Mouse (Mus musculus) neural tube, embryonic 12.5 days (tissue): Measurements from ENCODE around the gene Zpr1. TPM values are rescaled to one million over a fixed set of nuclear protein-coding genes. Genes with fewer than 3 reads are reported as not detected.
"Not testable (repeated sequence)": the region's sequence is repeated elsewhere in the genome, so short reads cannot be mapped to it uniquely, and the experiment has no call there.

Source experiments
- ATAC-seq: fragments of 200-750 bp; cut with Nextera tagmentation; 2 replicates; pipeline ENCODE4 v1.8.0; 2017; ENCODE audit warnings: low read depth, mild to moderate bottlenecking, moderate TSS enrichment, moderate library complexity; ENCODE audit not compliant: low FRiP score
- H3K27ac ChIP-seq: fragments of 300-500 bp; sonication (generic); 2 replicates; pipeline ENCODE4 v1.5.1; 2016
- H3K27me3 ChIP-seq: fragments of 300-500 bp; sonication (generic); replicated peaks from 2 replicates; pipeline ENCODE4 v1.6.1; 2016; ENCODE audit warnings: mild to moderate bottlenecking
- H3K36me3 ChIP-seq: fragments of 300-500 bp; sonication (generic); 2 replicates; pipeline ENCODE4 v1.6.1; 2016; ENCODE audit warnings: mild to moderate bottlenecking
- H3K4me1 ChIP-seq: fragments of 300-500 bp; sonication (generic); 2 replicates; pipeline ENCODE4 v1.6.1; 2016
- H3K4me2 ChIP-seq: fragments of 300-500 bp; sonication (generic); replicated peaks from 2 replicates; pipeline ENCODE4 v1.6.1; 2016; ENCODE audit warnings: mild to moderate bottlenecking
- H3K4me3 ChIP-seq: fragments of 300-500 bp; sonication (generic); 2 replicates; pipeline ENCODE4 v1.5.1; 2016
- H3K9ac ChIP-seq: fragments of 300-500 bp; sonication (generic); 2 replicates; pipeline ENCODE4 v1.6.1; 2016; ENCODE audit warnings: mild to moderate bottlenecking
- H3K9me3 ChIP-seq: fragments of 300-500 bp; sonication (generic); 2 replicates; pipeline ENCODE4 v1.6.1; 2016; ENCODE audit warnings: mild to moderate bottlenecking
- WGBS: fragments of 180-500 bp; shearing (Covaris S2); methylation state at CpG from one replicate; pipeline ENCODE4 v1.1.7; 2016; 5-methylcytosine and 5-hydroxymethylcytosine counted together
- polyA plus RNA-seq: library from polyadenylated mRNA; unstranded; fragments of >200 nt; fragmentation: Nextera tagmentation; extraction: Ambion mirVana; gene quantifications from 2 replicates; pipeline ENCODE4 v1.2.1, GENCODE M21; 2016

The Zpr1 gene
- polyA plus RNA-seq, 1 experiment from 2014 or later = 60.7 TPM

DNA sequence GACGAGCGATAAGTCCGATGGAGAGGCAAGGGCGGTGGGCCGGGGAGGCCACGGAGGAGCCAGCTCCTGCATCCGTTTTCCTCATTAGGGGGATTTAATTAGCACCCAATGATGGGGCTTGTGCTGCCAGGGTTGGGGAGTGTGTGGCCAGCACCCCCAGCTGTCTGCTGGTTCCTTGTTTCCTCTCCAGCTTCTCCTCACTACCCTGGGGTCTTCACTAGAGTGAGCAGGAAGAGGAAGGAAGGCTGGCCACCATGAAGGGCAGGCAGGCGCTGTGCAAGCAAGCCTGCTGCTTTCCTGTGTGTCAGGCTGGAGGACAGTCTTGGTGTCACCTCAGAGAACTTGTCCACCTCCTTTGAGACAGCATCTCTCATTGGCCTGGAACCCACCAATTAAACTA, 44.0 kb downstream of the Zpr1 start:
- no peak overlapping the region for H3K4me3 ChIP-seq
- ATAC-seq = 0 out of 2 replicates have a peak, but pooled peaks have one; percentile 22
- H3K27me3 ChIP-seq = no peaks in the 10 kb centered on the region
- H3K27ac ChIP-seq = no peak overlapping the region
- H3K9me3 ChIP-seq = peaks cover 13% of the 10 kb centered on the region
- no peaks in the 10 kb centered on the region for H3K36me3 ChIP-seq
- 57% methylated on average over 8 of the region's 8 CpGs for whole genome bisulfite sequencing
- H3K4me2 ChIP-seq = no peak overlapping the region
- H3K4me1 ChIP-seq = peaks cover 22% of the 10 kb centered on the region
- H3K9ac ChIP-seq = no peak overlapping the region

DNA sequence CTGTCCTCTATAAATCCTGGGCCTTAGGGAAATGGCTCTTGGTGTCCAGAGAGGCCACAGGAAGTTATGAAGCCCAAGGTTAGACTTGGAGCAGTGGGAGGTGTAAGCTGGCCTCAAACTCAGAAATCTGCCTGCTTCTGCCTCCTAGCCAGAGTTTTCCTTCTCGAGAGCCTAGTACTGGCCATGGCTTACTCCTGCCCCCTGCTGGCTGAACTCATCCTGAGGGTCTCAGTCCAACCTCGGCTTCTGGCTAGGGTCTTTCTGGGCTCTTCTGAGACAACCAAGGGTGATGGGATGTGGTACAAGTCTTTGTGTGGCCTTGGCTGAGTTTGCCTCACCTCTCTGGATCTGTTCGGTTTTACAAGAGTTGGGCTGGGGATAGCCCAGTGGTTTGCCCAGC, 45.1 kb downstream of the Zpr1 start:
- Histone ChIP-seq H3K4me1 (peaks cover 19% of the 10 kb centered on the region), H3K4me2 (no peak overlapping the region), H3K4me3 (no peak overlapping the region), H3K36me3 (no peaks in the 10 kb centered on the region), H3K27ac (no peak overlapping the region), H3K9ac (no peak overlapping the region), H3K27me3 (no peaks in the 10 kb centered on the region), H3K9me3 (peaks cover 13% of the 10 kb centered on the region)
- ATAC-seq = no peak
- 95% methylated on average over 3 of the region's 3 CpGs for WGBS

DNA sequence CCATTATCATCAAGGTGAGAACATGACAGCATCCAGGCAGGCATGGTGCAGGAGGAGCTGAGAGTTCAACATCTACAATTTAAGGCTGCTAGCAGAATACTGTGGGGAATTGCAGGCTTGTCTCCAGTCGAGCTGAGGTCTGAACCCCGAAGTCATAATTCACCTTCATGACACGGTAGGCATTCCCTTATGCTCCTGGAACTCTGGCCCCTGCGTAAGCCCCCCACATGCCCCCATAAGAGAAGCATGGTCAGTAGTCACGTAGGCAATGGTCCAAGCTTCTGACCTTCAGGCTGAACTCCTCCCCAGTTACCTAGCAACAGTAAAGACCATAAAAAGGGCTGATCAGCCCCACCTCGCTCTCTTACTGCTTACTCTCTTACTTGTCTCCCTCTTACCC, 47.0 kb downstream of the Zpr1 start, which contains the start of gene 4931429L15Rik:
Gene 4931429L15Rik (minus strand): TSS at position 101 of the 400 bp plus-strand sequence.
- not testable (repeated sequence) for H3K4me3 ChIP-seq, H3K4me2 ChIP-seq, H3K36me3 ChIP-seq, ATAC-seq, H3K9ac ChIP-seq, H3K27me3 ChIP-seq, H3K27ac ChIP-seq
- Histone ChIP-seq H3K9me3 (peaks cover 13% of the 10 kb centered on the region), H3K4me1 (peaks cover 17% of the 10 kb centered on the region)
- 87% methylated on average over 6 of the region's 6 CpGs for WGBS

- no peak overlapping the region for H3K4me2 ChIP-seq
- H3K4me1 ChIP-seq = peaks cover 17% of the 10 kb centered on the region
- H3K4me3 ChIP-seq = no peak overlapping the region
- ATAC-seq = no peak
- H3K27me3 ChIP-seq = no peaks in the 10 kb centered on the region
- WGBS = 95% methylated on average over 2 of the region's 2 CpGs
- no peak overlapping the region for H3K9ac ChIP-seq
- H3K36me3 ChIP-seq = no peaks in the 10 kb centered on the region
- no peak overlapping the region for H3K27ac ChIP-seq
- H3K9me3 ChIP-seq = peaks cover 13% of the 10 kb centered on the region
Measured at GRCm38 (mm10) chr9:46320461-46320860, 47.6 kb downstream of the Zpr1 start.

- Histone ChIP-seq H3K4me2 (no peak overlapping the region), H3K9ac (no peak overlapping the region), H3K4me3 (no peak overlapping the region), H3K27me3 (no peaks in the 10 kb centered on the region), H3K36me3 (no peaks in the 10 kb centered on the region), H3K27ac (no peak overlapping the region), H3K9me3 (no peaks in the 10 kb centered on the region), H3K4me1 (peaks cover 19% of the 10 kb centered on the region)
- whole genome bisulfite sequencing = 94% methylated on average over 11 of the region's 11 CpGs
- ATAC-seq = no peak
Measured at GRCm38 (mm10) chr9:46326694-46327405, 54.0 kb downstream of the Zpr1 start.

- no peak overlapping the region for H3K4me3 ChIP-seq
- 45% methylated on average over 25 of the region's 25 CpGs for WGBS
- H3K9ac ChIP-seq = no peak overlapping the region
- no peaks in the 10 kb centered on the region for H3K9me3 ChIP-seq
- no peaks in the 10 kb centered on the region for H3K27me3 ChIP-seq
- peaks cover 19% of the 10 kb centered on the region for H3K4me1 ChIP-seq
- H3K36me3 ChIP-seq = no peaks in the 10 kb centered on the region
- 0 out of 2 replicates have a peak, but pooled peaks have one; percentile 17 for ATAC-seq
- peak overlapping the region; percentile 72; the same call in 1 of the 2 replicates for H3K27ac ChIP-seq
- H3K4me2 ChIP-seq = peak overlapping the region; percentile 53
Measured at GRCm38 (mm10) chr9:46327706-46328571, 55.1 kb downstream of the Zpr1 start.

DNA sequence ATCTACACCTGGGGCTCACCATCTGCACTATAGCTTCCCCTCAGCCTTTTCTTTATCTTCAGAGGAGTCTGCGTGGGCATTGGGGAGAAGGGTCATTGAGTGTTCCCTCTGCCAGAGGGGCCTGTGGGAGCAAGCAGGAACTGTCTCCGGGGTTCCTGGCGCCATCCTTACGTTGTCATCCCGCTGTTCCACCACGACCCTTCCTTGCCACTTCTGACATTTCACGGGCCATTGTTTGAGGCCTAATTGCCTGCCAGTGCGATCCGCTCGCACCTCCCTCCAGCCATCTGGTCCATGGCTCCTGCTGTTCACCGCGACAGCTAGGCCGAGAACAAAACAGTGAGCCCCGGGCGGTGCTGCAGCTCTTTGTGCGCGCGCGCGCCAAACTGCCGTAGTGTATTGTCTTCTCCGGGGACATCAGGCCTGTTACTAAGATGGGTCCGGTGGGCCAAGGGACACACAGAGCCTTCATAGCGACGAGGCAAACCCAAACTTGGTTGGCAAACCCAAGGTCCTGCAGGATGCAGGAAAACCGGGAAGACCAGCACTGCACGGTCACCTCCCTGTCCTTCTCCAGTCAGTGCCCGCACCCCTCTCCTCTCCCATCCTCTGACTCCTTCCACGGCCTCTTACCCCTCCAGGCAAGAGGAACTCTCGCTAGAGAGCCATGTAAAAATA, 55.8 kb downstream of the Zpr1 start:
- H3K4me2 ChIP-seq = peak overlapping the region; percentile 53

DNA sequence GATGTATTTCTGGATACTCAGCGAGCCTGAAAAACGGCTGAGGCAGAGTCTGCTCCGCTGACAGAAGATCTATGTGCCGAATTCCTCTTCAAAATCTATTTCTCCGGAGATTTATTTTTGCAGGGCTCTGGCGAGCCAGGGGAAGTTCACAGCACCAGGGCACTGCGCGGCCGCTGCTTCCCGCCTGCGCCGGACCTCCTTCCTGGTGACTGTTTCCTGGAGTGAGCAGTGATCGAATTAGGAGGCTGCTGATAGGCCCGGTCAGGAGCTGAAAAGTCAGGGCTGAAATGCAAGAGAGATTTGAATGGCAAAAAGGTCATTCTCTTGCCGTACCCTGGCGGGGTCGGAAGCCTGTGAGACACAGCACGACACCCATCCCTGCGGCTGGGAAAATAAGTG, 56.4 kb downstream of the Zpr1 start:
- peak overlapping the region; percentile 53 for H3K4me2 ChIP-seq
- peak; percentile 51; the same call in 1 of the 2 replicates for ATAC-seq
- no peaks in the 10 kb centered on the region for H3K9me3 ChIP-seq
- peak overlapping the region; percentile 30 for H3K9ac ChIP-seq
- WGBS = under 1% methylated on average over 19 of the region's 19 CpGs
- H3K36me3 ChIP-seq = no peaks in the 10 kb centered on the region
- peaks cover under 1% of the 10 kb centered on the region; the same call in 1 of the 2 replicates for H3K27me3 ChIP-seq
- peak overlapping the region; percentile 72 for H3K27ac ChIP-seq
- H3K4me3 ChIP-seq = no peak overlapping the region
- peaks cover 19% of the 10 kb centered on the region for H3K4me1 ChIP-seq

More for the DNA sequence above, 55.8 kb downstream of the Zpr1 start:
- ATAC-seq = peak; percentile 82
- Histone ChIP-seq H3K9ac (peak overlapping the region; percentile 30), H3K4me3 (no peak overlapping the region), H3K9me3 (no peaks in the 10 kb centered on the region), H3K36me3 (no peaks in the 10 kb centered on the region), H3K27me3 (no peaks in the 10 kb centered on the region), H3K27ac (peak overlapping the region; percentile 72), H3K4me1 (peaks cover 19% of the 10 kb centered on the region)
- WGBS = 1% methylated on average over 30 of the region's 30 CpGs

GRCm38 (mm10) chr9:46329801-46330585, 57.1 kb downstream of the Zpr1 start:
- Histone ChIP-seq H3K4me1 (peaks cover 19% of the 10 kb centered on the region), H3K9me3 (no peaks in the 10 kb centered on the region), H3K36me3 (no peaks in the 10 kb centered on the region), H3K27ac (no peak overlapping the region), H3K9ac (no peak overlapping the region), H3K27me3 (peaks cover 8% of the 10 kb centered on the region), H3K4me3 (no peak overlapping the region), H3K4me2 (peak overlapping the region; percentile 53)
- no peak for ATAC-seq
- 19% methylated on average over 24 of the region's 24 CpGs for WGBS

DNA sequence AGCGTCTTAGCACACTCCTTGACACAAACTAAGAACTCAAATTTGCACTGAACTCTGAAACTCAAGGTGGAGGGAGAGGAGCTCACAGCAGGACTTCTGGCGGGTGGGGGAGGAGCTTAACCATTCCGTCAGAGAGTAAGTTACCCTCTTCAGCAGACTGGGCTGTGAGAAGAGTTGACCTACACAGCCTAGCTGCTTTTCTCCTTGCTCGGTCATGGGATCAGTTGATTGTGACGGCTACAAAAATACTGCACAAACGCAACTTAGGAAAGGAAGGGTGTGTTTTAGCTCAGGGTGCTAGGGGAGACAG, 57.7 kb downstream of the Zpr1 start:
- Histone ChIP-seq H3K4me2 (no peak overlapping the region), H3K36me3 (no peaks in the 10 kb centered on the region), H3K9me3 (no peaks in the 10 kb centered on the region), H3K4me1 (peaks cover 19% of the 10 kb centered on the region), H3K9ac (no peak overlapping the region), H3K4me3 (no peak overlapping the region), H3K27me3 (peaks cover 9% of the 10 kb centered on the region), H3K27ac (no peak overlapping the region)
- 57% methylated on average over 6 of the region's 6 CpGs for WGBS
- no peak for ATAC-seq

DNA sequence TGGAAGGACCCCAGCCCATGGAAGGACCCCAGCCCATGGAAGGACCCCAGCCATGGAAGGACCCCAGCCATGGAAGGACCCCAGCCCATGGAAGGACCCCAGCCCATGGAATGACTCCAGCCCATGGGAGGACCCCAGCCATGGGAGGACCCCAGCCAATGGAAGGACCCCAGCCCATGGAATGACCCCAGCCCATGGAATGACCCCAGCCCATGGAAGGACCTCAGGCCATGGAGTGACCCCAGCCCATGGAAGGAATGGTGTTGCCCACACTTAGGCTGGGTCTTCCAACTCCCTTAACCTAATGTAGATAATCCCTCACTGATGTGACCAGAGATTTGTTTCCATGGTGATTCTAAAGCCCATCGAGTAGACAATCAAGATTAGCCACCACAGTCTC, 58.4 kb downstream of the Zpr1 start:
- Histone ChIP-seq H3K27ac (no peak overlapping the region), H3K4me2 (no peak overlapping the region), H3K27me3 (peaks cover 9% of the 10 kb centered on the region), H3K9me3 (no peaks in the 10 kb centered on the region), H3K36me3 (no peaks in the 10 kb centered on the region), H3K4me1 (peaks cover 19% of the 10 kb centered on the region), H3K9ac (no peak overlapping the region), H3K4me3 (no peak overlapping the region)
- 95% methylated on average over 1 of the region's 1 CpGs for WGBS
- no peak for ATAC-seq
